Mouse (Mus musculus) layer of hippocampus, postnatal 10 days (tissue): ENCODE data around the gene Hdhd5. TPM values are rescaled to one million over a fixed set of nuclear protein-coding genes. Genes with fewer than 3 reads are reported as not detected.

Source experiments
- DNase-seq, 2 experiments: peaks; one replicate each; pipeline ENCODE4 v3.0.0; 2021; ENCODE audit warnings: low spot score in 2 of 2
- total RNA-seq, 2 experiments: library from RNA; stranded (reverse); gene quantifications; 2 replicates each; pipeline ENCODE4 v1.2.3; 2021

The Hdhd5 gene
- total RNA-seq, 2 experiments from 2014 or later: 34.3 to 37.2 TPM

GRCm38 (mm10) chr6:120485038-120485437, 46.1 kb downstream of the Hdhd5 start:
- DNase-seq: no peak

DNA sequence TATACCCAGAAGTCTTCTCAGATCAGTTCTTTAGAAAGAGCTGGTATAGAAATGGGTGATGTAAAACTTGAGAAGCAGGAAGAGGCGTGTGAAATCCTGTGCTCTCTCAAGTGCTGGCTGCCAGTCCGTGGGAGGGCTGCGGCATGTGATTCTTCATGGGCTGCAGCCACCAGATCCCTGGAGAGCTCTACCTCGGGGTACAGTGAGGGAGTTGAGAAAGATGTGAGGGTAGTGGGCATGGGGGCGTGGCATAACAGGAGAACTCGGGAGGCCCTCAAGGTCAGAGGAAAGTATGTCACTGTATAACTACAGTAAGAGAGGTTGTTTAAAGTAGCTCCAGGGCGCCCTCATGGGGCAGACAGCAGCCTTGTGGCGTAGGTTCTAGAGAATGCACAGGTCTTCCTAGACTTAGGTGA, 47.9 kb downstream of the Hdhd5 start:
- peak; percentile 48 to 67 for DNase-seq

GRCm38 (mm10) chr6:120482756-120483155, 48.4 kb downstream of the Hdhd5 start:
- DNase-seq: no peak

DNA sequence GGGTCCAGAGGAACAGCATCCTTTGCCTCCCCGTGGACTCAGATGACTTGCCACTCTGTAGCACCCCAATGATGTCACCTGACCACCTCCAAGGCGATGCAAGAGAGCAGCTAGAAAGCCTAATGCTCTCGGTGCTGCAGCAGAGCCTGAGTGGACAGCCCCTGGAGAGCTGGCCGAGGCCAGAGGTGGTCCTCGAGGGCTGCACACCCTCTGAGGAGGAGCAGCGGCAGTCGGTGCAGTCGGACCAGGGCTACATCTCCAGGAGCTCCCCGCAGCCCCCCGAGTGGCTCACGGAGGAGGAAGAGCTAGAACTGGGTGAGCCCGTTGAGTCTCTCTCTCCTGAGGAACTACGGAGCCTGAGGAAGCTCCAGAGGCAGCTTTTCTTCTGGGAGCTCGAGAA, 49.1 kb downstream of the Hdhd5 start:
- DNase-seq: no peak

DNA sequence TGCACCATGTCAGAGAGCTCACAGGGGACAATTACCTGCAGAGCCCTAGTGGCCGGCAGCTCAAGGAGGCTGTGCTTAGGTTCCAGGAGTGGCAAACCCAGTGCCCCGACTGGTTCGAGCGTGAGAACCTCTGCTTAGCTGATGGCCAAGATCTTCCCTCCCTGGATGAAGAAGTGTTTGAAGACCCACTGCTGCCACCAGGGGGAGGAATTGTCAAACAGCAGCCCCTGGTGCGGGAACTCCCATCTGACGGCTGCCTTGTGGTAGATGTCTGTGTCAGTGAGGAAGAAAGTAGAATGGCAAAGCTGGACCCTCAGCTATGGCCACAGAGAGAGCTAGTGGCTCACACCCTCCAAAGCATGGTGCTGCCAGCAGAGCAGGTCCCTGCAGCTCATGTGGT, 49.6 kb downstream of the Hdhd5 start:
- DNase-seq: peak in 1 of 2 experiments; percentile 57

DNA sequence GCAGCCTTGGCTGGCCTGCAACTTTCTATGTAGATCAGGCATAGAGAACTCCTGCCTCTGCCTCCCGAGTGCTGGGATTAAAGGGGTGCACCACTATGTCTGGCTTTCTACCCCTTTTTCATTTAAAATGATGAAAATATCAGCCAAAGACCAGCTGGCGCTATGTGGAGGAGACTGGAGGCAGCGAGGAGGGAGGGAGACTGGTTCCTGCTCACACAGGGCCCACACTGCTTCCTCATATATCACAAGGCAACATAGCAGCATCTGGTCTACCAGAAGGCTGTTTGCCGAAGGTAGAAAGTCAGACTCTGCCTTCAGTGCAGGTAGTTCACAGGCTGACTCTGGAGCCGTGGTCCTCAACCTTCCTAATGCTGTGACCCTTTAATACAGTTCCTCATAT, 50.8 kb downstream of the Hdhd5 start:
- DNase-seq: peak in 1 of 2 experiments; percentile 22

DNA sequence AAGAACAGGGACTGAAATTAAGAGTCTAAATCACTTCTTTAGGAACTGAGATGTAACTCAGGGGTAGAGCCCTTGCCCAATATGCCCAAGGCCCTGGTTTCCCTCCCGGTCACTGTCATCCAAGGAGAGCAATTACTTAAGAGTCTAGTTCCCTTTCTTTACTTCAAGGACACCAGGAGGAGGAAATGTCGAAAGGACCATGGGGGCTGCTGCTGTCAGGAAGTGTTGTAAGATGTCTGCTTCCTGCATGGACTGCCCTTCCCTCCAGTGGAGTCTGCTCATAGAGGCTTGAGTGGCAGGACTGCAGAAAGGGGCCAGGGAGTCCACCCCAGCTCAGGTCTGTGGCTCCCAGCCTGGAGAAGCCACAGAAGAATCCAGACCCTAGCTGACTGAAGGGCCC, 51.8 kb downstream of the Hdhd5 start:
- no peak for DNase-seq

DNA sequence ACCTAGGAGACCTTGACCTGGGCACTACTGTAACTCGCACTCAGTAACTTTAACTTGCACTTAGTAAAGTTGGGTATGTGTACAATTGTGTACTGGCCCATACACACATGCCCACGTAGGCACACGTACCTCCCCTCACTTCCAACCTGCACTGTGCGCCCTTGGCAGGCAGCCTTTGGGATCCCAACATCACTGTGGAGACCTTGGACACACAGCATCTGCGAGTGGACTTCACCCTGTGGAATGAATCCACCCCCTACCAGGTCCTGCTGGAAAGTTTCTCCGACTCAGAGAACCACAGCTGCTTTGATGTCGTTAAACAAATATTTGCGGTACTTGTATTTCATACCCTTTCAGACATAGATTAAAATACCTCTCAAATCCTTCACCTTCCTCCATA, 55.8 kb downstream of the Hdhd5 start:
- DNase-seq: no peak

- peak in 1 of 2 experiments; percentile 39 for DNase-seq
Observed at GRCm38 (mm10) chr6:120473427-120473826, 57.7 kb downstream of the Hdhd5 start.

- DNase-seq: no peak
Observed at GRCm38 (mm10) chr6:120472455-120473140, 58.5 kb downstream of the Hdhd5 start.

GRCm38 (mm10) chr6:120471991-120472441, 59.1 kb downstream of the Hdhd5 start:
- peak in 1 of 2 experiments; percentile 29 for DNase-seq

DNA sequence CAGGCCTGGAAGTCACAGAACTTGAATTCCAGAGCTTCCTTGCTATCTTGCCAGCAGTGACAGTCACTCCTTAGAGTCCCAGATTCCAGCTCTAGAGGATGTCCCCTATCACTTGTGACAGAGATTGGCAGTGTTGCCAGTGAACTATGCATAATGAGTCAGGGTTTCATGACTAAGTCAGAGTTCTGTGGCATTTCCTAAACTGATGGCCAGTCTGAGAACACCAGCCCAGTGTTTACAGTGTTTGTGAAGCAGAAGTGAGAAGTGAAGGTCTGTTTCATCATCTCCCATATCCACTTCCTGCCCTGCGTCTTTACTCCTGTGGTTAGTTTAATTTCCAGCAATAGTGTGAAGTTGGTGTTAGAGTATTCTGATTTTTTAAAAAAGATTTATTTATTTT, 60.5 kb downstream of the Hdhd5 start:
- no peak for DNase-seq

DNA sequence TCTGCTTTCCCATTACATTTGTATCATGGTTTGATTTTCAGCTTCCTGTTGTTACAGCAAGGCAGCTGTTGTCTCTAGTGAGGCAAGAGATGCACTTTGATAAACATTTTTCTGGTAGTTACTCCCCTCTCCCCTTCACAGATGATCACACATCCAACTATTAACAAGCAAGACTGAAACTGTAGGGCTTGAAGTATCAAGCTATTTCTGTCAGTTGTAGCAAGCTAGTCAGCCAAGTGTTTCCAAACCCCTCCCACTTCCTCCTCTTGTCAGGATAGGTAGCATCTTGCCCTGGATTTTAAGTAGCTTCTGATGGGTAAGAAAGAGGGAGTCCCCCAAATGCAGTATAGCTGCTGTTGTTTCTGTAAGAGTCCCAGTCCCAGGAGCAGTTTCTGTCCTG, 61.3 kb downstream of the Hdhd5 start:
- DNase-seq: no peak

DNA sequence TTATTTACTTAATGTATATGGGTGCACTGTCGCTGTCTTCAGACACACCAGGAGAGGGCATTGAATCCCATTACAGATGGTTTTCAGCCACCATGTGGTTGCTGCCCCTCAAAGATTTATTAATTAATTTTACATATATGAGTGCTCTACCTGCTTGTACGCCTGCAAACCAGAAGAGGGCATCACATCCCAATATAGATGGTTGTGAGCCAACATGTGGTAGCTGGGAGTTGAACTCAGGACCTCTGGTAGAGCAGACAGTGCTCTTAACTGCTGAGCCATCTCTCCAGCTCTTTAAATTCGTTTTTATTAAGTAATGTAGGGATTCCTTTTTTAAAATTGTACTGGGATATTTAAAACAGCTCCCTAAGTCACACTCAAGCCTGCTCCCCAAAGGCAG, 61.9 kb downstream of the Hdhd5 start:
- no peak for DNase-seq

GRCm38 (mm10) chr6:120468259-120468658, 62.9 kb downstream of the Hdhd5 start:
- no peak for DNase-seq

DNA sequence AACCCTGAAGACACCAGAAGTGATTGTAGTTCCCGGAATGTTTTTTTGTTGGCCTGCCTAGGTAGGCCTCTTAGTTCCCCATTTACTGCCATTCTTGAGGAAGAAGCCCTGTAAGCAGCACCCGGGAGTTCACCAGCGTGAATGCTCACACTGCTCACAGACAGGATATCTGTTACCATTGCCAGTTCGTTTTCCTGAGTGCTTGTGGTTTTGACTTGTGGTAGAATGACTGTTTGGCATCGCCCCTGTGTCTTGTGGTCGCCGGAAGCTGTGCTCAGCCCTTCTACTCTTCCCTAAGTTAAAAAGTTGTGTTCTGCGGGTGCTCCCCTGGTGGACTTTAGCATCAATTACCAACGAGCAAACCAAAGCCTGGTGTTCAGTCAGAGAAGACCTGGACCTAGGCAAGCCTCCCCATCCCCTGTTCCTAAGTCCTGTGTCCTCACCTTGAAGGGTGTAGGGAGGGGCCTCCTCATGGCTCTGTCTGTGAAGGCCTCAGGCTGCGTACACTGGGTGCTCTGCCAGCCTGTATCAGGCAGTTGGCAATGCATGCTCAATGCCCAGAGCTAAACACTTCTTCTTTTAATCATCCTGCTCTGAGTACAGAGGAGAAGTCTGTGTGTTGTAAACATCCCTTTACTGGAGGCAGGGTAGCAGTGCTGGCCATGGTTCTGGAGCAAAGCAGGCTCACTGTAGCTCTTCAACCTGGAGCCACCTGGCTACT, 64.3 kb downstream of the Hdhd5 start:
- DNase-seq: no peak

DNA sequence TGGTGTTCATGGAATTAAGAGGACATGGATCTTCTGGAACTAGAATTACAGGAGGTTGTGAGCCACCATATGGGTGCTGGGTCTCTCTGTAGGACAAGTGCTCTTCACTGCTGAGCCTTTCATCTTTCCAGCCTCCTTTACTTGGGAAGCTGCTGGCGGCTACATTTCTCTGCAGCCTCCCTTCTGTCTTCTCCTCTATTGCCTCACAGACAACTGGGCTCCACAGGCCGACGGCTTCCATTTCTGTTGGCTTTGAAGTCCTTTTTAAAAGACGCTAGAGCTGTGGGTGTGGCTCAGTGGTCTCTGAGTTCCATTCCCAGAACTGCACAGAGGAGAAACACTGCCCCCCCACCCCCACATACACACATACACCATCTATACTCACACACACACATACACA, 65.7 kb downstream of the Hdhd5 start:
- no peak for DNase-seq

DNA sequence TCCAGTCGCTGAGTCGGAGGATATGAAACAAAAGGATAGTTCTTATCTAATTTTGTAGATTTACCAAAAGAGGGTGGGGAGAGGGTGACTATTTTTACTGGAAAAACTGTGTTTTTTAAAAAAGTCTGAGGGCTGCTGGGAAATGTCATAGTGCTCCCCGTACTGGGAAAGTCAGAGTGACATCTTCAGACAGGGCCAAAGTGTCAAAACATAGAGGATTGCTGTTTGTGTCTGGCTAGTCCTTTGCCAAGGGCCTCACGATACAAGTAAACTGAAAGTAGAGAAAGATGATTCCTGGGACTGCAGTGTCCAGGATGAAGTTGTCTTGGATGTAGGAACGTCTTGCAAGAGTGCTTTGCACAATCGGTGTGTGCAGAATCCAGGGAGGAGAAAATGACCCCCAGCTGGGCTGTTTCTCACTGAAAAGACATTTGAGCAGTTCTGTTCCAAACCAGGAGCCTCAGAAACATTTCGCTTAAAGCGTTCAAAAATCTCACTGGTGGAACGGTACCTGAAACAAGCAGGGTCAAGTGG, 66.6 kb downstream of the Hdhd5 start:
- no peak for DNase-seq

DNA sequence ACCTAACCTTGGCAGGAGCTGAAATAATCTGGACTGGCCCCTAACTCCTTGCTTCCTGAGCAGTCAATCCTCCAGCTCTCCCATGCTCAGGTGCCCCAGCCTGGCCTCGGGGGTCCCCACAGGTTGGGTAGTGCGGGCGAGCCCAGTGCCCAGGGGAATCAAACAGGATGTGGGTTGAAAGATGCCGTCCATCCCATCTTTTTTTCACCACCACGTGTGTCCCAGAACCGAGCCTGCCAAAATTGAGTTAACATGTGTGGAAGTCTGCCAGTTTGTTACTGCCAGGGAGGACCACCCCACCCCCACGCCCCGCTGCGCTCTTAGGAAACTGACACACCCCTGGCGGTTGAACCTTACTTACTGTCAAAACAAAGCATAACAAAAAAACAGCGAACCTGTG, 67.2 kb downstream of the Hdhd5 start:
- DNase-seq: no peak

- peak; percentile 42 to 64 for DNase-seq
Observed at GRCm38 (mm10) chr6:120463086-120463871, 67.8 kb downstream of the Hdhd5 start, which contains the start of gene Il17ra. TSS of gene Il17ra (plus strand) at chr6:120463247.

GRCm38 (mm10) chr6:120462251-120462650, 68.9 kb downstream of the Hdhd5 start:
- DNase-seq: no peak

GRCm38 (mm10) chr6:120461217-120461616, 69.9 kb downstream of the Hdhd5 start:
- no peak for DNase-seq
